Mouse (Mus musculus): ENCODE results near the gene Krtap19-1. TPM values are rescaled to one million over a fixed set of nuclear protein-coding genes. Genes with fewer than 3 reads are reported as not detected.

Gene Krtap19-1
- polyA plus RNA-seq, 1 experiment from 2014 or later = not detected

DNA sequence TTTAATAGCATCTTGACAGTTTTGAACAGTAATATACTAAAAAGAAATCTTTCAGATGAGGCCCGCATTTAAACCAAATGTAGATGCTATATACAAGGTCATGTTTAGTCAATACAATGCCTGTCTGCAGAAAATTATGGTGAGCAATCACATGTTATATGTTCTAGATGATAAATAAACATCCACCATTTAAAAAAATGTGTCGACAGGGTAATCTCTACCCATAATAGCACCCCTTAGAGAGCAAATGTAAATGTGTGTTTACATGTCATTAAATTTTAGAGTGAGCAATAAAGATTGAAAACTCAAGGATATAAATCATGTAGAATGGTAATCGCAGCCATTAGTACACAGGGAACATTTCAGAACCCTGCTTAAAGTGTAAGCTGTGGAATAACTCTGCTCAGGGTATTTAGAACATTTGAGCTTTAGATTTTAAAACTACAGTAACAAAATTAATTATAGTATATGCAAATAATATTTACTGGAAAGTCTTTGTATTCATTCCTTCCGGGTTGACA is 4.3 kb downstream of the Krtap19-1 start:
- Histone ChIP-seq H3K4me3 (ENCODE audit: low read depth, low read length) (no peak overlapping the region), H3K27me3 (ENCODE audit: insufficient read depth, low read length) (no peaks in the 10 kb centered on the region), H3K9ac (replicated peaks) (no peak overlapping the region), H3K9me3 (ENCODE audit: low read length) (no peaks in the 10 kb centered on the region), H3K4me2 (ENCODE audit: low read depth, low read length) (no peak overlapping the region), H3K27ac (ENCODE audit: low read depth) (no peak overlapping the region), H3K4me1 (ENCODE audit: insufficient read depth) (no peaks in the 10 kb centered on the region), H3K36me3 (replicated peaks; ENCODE audit: insufficient read depth, low read length) (no peaks in the 10 kb centered on the region)
- WGBS (ENCODE audit: insufficient replicate concordance) = 71% methylated on average over 4 of the region's 4 CpGs
- ATAC-seq (no peak), DNase-seq (no peak)
- TF ChIP-seq EP300 (IDR thresholded peaks at IDR 0.05; ENCODE audit: low read depth) (no peak), CTCF (IDR thresholded peaks at IDR 0.05; ENCODE audit: low read depth) (no peak)

DNA sequence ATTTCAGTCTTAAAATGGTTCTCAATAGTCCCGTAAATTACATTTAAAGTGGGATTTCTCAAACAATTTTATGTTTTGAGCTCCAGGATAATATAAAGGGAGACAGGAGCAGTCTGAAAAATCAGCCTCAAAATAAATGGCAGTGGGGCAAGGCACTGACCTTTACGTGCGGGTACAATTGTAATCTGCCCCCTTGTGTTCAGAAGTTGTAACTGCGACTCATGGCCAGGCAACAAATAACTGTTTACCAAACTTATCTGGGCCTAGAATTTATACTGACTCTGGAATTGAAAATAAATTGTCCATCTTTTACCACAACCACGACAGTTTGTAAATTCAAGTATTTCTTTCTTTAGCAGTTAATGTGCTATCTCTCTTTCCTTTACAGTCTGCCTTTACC is 17.8 kb downstream of the Krtap19-1 start:
- DNase-seq = peak; percentile 36
- no peaks in the 10 kb centered on the region for H3K36me3 ChIP-seq (replicated peaks; ENCODE audit: insufficient read depth, low read length)
- no peak overlapping the region for H3K9ac ChIP-seq (replicated peaks)
- no peak overlapping the region for H3K4me2 ChIP-seq (ENCODE audit: low read depth, low read length)
- peaks cover 2% of the 10 kb centered on the region; the same call in 1 of the 2 replicates for H3K4me1 ChIP-seq (ENCODE audit: insufficient read depth)
- H3K4me3 ChIP-seq (ENCODE audit: low read depth, low read length) = no peak overlapping the region
- no peak for ATAC-seq
- 15% methylated on average over 5 of the region's 5 CpGs for WGBS (ENCODE audit: insufficient replicate concordance)
- H3K27me3 ChIP-seq (ENCODE audit: insufficient read depth, low read length) = no peaks in the 10 kb centered on the region
- no peak overlapping the region for H3K27ac ChIP-seq (ENCODE audit: low read depth)
- TF ChIP-seq CTCF (IDR thresholded peaks at IDR 0.05; ENCODE audit: low read depth) = peak; percentile 71
- TF ChIP-seq EP300 (IDR thresholded peaks at IDR 0.05; ENCODE audit: low read depth) = no peak
- H3K9me3 ChIP-seq (ENCODE audit: low read length) = no peaks in the 10 kb centered on the region

GRCm38 (mm10) chr16:88848558-88848957 is 20.7 kb downstream of the Krtap19-1 start:
- Histone ChIP-seq H3K27me3 (ENCODE audit: insufficient read depth, low read length) (no peaks in the 10 kb centered on the region), H3K9me3 (ENCODE audit: low read length) (no peaks in the 10 kb centered on the region), H3K4me1 (ENCODE audit: insufficient read depth) (peaks cover 2% of the 10 kb centered on the region; the same call in 1 of the 2 replicates), H3K4me2 (ENCODE audit: low read depth, low read length) (no peak overlapping the region), H3K9ac (replicated peaks) (no peak overlapping the region), H3K36me3 (replicated peaks; ENCODE audit: insufficient read depth, low read length) (no peaks in the 10 kb centered on the region), H3K4me3 (ENCODE audit: low read depth, low read length) (no peak overlapping the region), H3K27ac (ENCODE audit: low read depth) (peak overlapping the region; percentile 80)
- 54% methylated on average over 4 of the region's 4 CpGs for WGBS (ENCODE audit: insufficient replicate concordance)
- ATAC-seq (peak; percentile 78), DNase-seq (no peak)
- no peak for TF ChIP-seq CTCF (IDR thresholded peaks at IDR 0.05; ENCODE audit: low read depth)
- 0 out of 2 replicates have a peak, but pooled peaks have one; percentile 23 for TF ChIP-seq EP300 (IDR thresholded peaks at IDR 0.05; ENCODE audit: low read depth)

GRCm38 (mm10) chr16:88847363-88847762 is 21.8 kb downstream of the Krtap19-1 start:
- H3K27me3 ChIP-seq (ENCODE audit: insufficient read depth, low read length) = no peaks in the 10 kb centered on the region
- no peak overlapping the region for H3K9ac ChIP-seq (replicated peaks)
- peaks cover 2% of the 10 kb centered on the region; the same call in 1 of the 2 replicates for H3K4me1 ChIP-seq (ENCODE audit: insufficient read depth)
- ATAC-seq (0 out of 2 replicates have a peak, but pooled peaks have one; percentile 37), DNase-seq (no peak)
- H3K4me2 ChIP-seq (ENCODE audit: low read depth, low read length) = no peak overlapping the region
- H3K36me3 ChIP-seq (replicated peaks; ENCODE audit: insufficient read depth, low read length) = no peaks in the 10 kb centered on the region
- peak overlapping the region; percentile 80 for H3K27ac ChIP-seq (ENCODE audit: low read depth)
- H3K4me3 ChIP-seq (ENCODE audit: low read depth, low read length) = no peak overlapping the region
- 64% methylated on average over 1 of the region's 1 CpGs for WGBS (ENCODE audit: insufficient replicate concordance)
- H3K9me3 ChIP-seq (ENCODE audit: low read length) = no peaks in the 10 kb centered on the region
- TF ChIP-seq CTCF (IDR thresholded peaks at IDR 0.05; ENCODE audit: low read depth) (no peak), EP300 (IDR thresholded peaks at IDR 0.05; ENCODE audit: low read depth) (no peak)

- no peak for TF ChIP-seq CTCF (IDR thresholded peaks at IDR 0.05; ENCODE audit: low read depth)
- TF ChIP-seq EP300 (IDR thresholded peaks at IDR 0.05; ENCODE audit: low read depth) = no peak
- no peaks in the 10 kb centered on the region for H3K27me3 ChIP-seq (ENCODE audit: insufficient read depth, low read length)
- H3K4me2 ChIP-seq (ENCODE audit: low read depth, low read length) = no peak overlapping the region
- no peaks in the 10 kb centered on the region for H3K4me1 ChIP-seq (ENCODE audit: insufficient read depth)
- no peak for DNase-seq
- no peak overlapping the region for H3K4me3 ChIP-seq (ENCODE audit: low read depth, low read length)
- H3K27ac ChIP-seq (ENCODE audit: low read depth) = no peak overlapping the region
- no peaks in the 10 kb centered on the region for H3K9me3 ChIP-seq (ENCODE audit: low read length)
- WGBS (ENCODE audit: insufficient replicate concordance) = 69% methylated on average over 3 of the region's 3 CpGs
- H3K36me3 ChIP-seq (replicated peaks; ENCODE audit: insufficient read depth, low read length) = no peaks in the 10 kb centered on the region
- ATAC-seq = no peak
- H3K9ac ChIP-seq (replicated peaks) = no peak overlapping the region
Measured at GRCm38 (mm10) chr16:88826978-88827377, 42.2 kb downstream of the Krtap19-1 start.

DNA sequence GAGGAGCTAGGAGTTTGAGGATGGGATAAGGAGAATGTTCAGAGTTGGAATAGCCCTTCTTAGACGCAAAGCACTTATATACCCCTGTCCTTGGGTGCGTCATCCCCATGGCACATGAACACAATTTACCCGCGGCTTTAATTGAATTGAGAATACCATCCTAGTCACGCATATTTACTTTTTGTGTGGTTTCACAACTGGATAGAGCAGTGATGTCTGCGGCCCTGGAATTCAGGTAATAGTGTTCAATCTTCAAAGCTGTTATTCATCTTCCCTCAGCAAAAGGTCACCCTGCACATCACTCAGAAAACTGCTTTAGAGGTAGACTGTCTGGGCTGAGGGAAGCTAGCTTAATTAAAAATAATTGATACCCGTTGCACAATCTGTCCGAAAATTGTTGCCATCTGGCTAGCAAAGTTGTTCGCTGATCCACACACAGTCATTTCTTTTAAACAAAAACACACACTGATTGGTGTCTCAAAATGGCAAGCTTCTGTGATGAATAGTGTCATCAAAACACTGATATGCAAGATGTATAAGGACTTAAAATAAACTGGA is 43.0 kb downstream of the Krtap19-1 start, which contains the start of gene Krtap14:
Gene Krtap14 (minus strand): TSS at position 51 of the 558 bp plus-strand sequence.
- 84% methylated on average over 9 of the region's 9 CpGs for WGBS (ENCODE audit: insufficient replicate concordance)
- H3K4me1 ChIP-seq (ENCODE audit: insufficient read depth) = no peaks in the 10 kb centered on the region
- no peak within 1 kb of the TSS for H3K9ac ChIP-seq (replicated peaks)
- TF ChIP-seq CTCF (IDR thresholded peaks at IDR 0.05; ENCODE audit: low read depth) = no peak
- TF ChIP-seq EP300 (IDR thresholded peaks at IDR 0.05; ENCODE audit: low read depth) = no peak
- no peaks in the 10 kb centered on the region for H3K36me3 ChIP-seq (replicated peaks; ENCODE audit: insufficient read depth, low read length)
- no peak for DNase-seq
- no peaks in the 10 kb centered on the region for H3K27me3 ChIP-seq (ENCODE audit: insufficient read depth, low read length)
- no peak within 1 kb of the TSS for H3K27ac ChIP-seq (ENCODE audit: low read depth)
- H3K9me3 ChIP-seq (ENCODE audit: low read length) = no peaks in the 10 kb centered on the region
- H3K4me2 ChIP-seq (ENCODE audit: low read depth, low read length) = no peak within 1 kb of the TSS
- ATAC-seq = no peak
- H3K4me3 ChIP-seq (ENCODE audit: low read depth, low read length) = no peak within 1 kb of the TSS

All from liver, postnatal 0 days (tissue).